Comparison of ENCODE assay signal across 24 mouse cellular contexts in the genomic region with DNA sequence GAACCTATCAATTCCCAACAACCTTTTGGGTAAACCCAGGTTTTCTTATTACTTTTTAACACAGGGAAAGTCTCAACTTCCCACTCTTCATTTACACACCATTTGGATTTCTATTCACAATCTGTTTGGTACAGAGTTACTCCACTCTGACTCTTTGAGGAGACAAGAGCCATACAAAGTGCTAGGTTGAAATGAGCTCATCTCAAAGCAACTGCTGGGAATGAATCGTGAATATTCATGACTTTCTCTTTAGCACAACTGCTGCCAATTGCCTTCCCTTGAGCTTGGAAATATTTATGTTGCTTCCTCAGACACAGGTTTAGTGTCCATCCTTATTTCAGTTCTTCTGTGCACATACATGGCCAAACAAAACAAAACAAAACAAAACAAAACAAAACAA. TPM values are rescaled to one million over a fixed set of nuclear protein-coding genes. Genes with fewer than 3 reads are reported as not detected.
"Had no signal": no experiment of that assay in that cellular context is flagged by ENCODE, and none has a peak within 500 bp of the region (broad histone marks: within the 10 kb centered on the region; RNA-seq: fewer than 3 reads in every experiment).

No protein-coding gene starts in this region.

- H3K27me3 ChIP-seq: kidney, embryonic 15.5 days; limb, embryonic 12.5 days; limb, embryonic 15.5 days; midbrain, embryonic 13.5 days; stomach, embryonic 15.5 days had no signal

- DNase-seq: kidney, adult 11 months; kidney, adult 8-10 months; kidney, postnatal 10 days; kidney, postnatal 36 days; layer of hippocampus, postnatal 36 days; left cerebral cortex, postnatal 4 days; liver, postnatal 0 days; lung, embryonic 14.5 days; retina, postnatal 1 day; right cerebral cortex, postnatal 25 days; spleen, adult 18-20 months; thymus, adult 18-20 months; thymus, postnatal 4 days had no signal

- H3K36me3 ChIP-seq: midbrain, embryonic 13.5 days had no signal

- H3K9ac ChIP-seq: kidney, embryonic 15.5 days; limb, embryonic 12.5 days; limb, embryonic 15.5 days; liver, embryonic 14.5 days; liver, postnatal 0 days; lung, embryonic 14.5 days; midbrain, embryonic 13.5 days; stomach, embryonic 15.5 days had no signal

- H3K27ac ChIP-seq: kidney, embryonic 15.5 days; left cerebral cortex, adult 2 months; limb, embryonic 12.5 days; limb, embryonic 15.5 days; liver, embryonic 14.5 days; macrophage; midbrain, embryonic 13.5 days; stomach, embryonic 15.5 days had no signal

- H3K4me3 ChIP-seq: kidney, embryonic 15.5 days; left cerebral cortex, adult 2 months; limb, embryonic 12.5 days; limb, embryonic 15.5 days; midbrain, embryonic 13.5 days; stomach, embryonic 15.5 days had no signal

- H3K4me1 ChIP-seq: kidney, embryonic 15.5 days; limb, embryonic 12.5 days; limb, embryonic 15.5 days; midbrain, embryonic 13.5 days; stomach, embryonic 15.5 days had no signal

- ATAC-seq: liver, postnatal 0 days; lung, postnatal 0 days; midbrain, embryonic 13.5 days had no signal

- H3K4me2 ChIP-seq: kidney, embryonic 15.5 days; limb, embryonic 12.5 days; limb, embryonic 15.5 days; liver, embryonic 11.5 days; lung, embryonic 14.5 days; midbrain, embryonic 13.5 days; stomach, embryonic 15.5 days had no signal

RNA-seq across cellular contexts. Expression of a gene that starts 46.9 kb away (rescaled TPM):
- total RNA-seq: left cerebral cortex, postnatal 4 days; midbrain, postnatal 0 days had no signal
- polyA plus RNA-seq: liver, embryonic 11.5 days; lung, embryonic 14.5 days; midbrain, embryonic 13.5 days had no signal
